Mouse (Mus musculus) kidney, adult 2 months (tissue): Measurements from ENCODE around the gene Wbp2.

Source experiments
- CTCF ChIP-seq: fragments of 200-500 bp; conservative IDR thresholded peaks from 2 replicates; pipeline ENCODE4 v1.5.1; 2011; ENCODE audit warnings: low read depth, mild to moderate bottlenecking, control low read depth, low read length, moderate library complexity, mixed read lengths; ENCODE audit not compliant: insufficient read depth, insufficient read length
- POLR2A ChIP-seq: fragments of 200-500 bp; IDR thresholded peaks from one replicate; pipeline ENCODE4 v1.6.1; 2011; ENCODE audit warnings: low read depth, low read length, control low read depth

GRCm38 (mm10) chr11:116086258-116087193, at the start of gene Wbp2:
- TF ChIP-seq CTCF (no peak), POLR2A (peak; percentile 81)
